Mouse (Mus musculus): Measurements from ENCODE around the gene Slc37a1. TPM values are rescaled to one million over a fixed set of nuclear protein-coding genes. Genes with fewer than 3 reads are reported as not detected.
"Not testable (repeated sequence)": the region's sequence is repeated elsewhere in the genome, so short reads cannot be mapped to it uniquely, and the experiment has no call there.

Gene Slc37a1
- polyA plus RNA-seq, 3 experiments from 2014 or later: 19.0 to 39.4 (median 23.5) TPM

GRCm38 (mm10) chr17:31269761-31270160 lies 16.8 kb upstream of the Slc37a1 start:
- no peak for ATAC-seq

GRCm38 (mm10) chr17:31270246-31270645 lies 16.3 kb upstream of the Slc37a1 start:
- no peak for ATAC-seq

GRCm38 (mm10) chr17:31270736-31271135 lies 15.9 kb upstream of the Slc37a1 start:
- not testable (repeated sequence) for ATAC-seq

DNA sequence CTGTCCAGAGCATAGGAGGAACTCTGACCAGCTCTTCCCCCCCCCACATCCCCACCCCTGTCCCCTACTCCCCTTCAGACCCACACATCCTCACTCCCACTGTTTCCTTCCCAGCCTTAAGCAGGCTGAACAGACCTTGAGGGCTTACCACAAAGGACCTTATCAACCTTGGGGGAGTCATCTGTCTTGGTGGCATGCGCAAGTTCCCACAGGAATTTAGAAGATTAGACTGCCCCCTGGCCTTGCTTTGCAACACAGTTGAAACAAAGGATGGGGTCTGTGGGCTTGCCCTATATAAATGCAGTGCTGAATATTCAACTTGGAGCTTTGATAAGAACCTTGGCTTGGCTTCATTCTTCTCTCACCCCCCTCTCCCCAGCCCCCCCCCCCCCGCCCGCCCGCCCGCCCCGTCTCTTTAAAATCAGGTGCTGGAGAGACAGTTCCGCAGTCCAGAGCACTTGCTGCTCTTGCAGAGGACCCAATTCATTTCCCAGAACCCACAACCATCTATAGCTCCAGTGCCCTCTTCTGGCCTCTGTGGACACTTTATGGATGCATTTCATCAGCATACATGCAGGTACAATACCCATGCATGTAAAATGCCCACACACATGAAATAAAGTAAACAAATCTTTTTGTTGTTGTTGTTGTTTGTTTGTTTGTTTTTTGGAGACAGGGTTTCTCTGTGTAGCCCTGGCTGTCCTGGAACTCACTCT lies 15.3 kb upstream of the Slc37a1 start:
- ATAC-seq: no peak

- ATAC-seq: no peak
Observed at GRCm38 (mm10) chr17:31272416-31273165, 14.0 kb upstream of the Slc37a1 start.

GRCm38 (mm10) chr17:31273631-31274030 lies 13.0 kb upstream of the Slc37a1 start:
- no peak for ATAC-seq

DNA sequence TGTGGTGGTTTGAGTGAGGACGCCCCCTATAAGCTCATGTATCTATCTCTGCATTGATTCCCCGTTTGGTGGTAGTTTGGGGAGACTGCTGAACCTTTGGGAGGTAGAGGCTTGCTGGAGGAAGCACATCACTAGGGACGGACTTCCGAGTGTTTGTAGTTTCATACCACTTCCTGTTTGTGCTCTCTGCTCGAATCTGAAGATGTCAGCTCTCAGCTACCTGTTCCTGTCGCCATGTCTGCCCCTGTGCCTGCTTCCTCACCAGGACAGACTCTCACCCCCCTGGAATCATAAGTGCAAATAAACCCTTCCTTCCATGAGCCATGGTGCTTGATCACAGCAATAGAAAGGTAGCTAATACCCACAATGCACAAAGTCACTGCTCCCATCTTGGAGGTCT lies 11.4 kb upstream of the Slc37a1 start:
- no peak for ATAC-seq

- ATAC-seq: no peak
Observed at GRCm38 (mm10) chr17:31276207-31276921, 10.2 kb upstream of the Slc37a1 start.

- peak; percentile 95 for ATAC-seq
Observed at GRCm38 (mm10) chr17:31276922-31277918, 9.4 kb upstream of the Slc37a1 start, which contains the start of gene Rsph1. Gene Rsph1, minus strand, starts transcription at chr17:31277383.

DNA sequence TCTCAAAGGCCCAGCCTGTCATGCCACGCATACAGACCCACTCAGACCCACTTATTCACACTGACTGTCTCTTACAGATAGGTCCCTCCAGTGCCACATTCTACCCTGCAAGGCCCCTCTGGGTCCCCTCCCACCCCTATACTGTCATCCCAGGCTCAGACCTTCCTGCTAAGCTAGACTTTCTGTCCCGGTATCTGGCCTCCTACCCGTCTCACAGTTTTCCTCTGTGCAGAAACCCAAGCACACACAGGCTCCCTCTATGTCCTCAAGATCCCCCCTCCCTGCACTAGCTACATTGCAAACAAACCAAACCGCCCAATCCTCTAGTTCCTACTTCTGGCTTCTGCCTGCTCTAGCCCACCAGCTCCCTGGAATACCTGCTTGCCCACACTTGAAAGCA lies 8.7 kb upstream of the Slc37a1 start:
- ATAC-seq: no peak

DNA sequence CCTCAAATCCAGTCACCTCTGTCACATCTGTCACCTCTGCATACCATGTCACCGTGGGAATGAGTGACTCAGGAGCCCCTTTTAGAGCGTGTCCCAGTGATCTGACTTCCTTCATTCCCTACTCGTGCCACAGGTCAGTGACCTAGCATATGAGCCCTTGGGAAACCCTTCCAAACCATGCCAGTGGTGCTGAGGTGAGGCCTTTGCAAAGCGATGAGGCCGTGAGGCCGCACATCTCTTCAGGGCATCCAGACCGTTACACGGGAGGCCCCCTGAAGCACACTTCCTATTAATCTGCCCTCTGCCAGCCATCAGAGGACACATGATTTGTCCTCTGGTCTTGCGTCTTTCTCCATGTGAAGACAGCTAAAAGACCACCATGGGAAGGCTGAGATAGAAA lies 7.1 kb upstream of the Slc37a1 start:
- no peak for ATAC-seq

GRCm38 (mm10) chr17:31280269-31280668 lies 6.3 kb upstream of the Slc37a1 start:
- ATAC-seq: no peak

DNA sequence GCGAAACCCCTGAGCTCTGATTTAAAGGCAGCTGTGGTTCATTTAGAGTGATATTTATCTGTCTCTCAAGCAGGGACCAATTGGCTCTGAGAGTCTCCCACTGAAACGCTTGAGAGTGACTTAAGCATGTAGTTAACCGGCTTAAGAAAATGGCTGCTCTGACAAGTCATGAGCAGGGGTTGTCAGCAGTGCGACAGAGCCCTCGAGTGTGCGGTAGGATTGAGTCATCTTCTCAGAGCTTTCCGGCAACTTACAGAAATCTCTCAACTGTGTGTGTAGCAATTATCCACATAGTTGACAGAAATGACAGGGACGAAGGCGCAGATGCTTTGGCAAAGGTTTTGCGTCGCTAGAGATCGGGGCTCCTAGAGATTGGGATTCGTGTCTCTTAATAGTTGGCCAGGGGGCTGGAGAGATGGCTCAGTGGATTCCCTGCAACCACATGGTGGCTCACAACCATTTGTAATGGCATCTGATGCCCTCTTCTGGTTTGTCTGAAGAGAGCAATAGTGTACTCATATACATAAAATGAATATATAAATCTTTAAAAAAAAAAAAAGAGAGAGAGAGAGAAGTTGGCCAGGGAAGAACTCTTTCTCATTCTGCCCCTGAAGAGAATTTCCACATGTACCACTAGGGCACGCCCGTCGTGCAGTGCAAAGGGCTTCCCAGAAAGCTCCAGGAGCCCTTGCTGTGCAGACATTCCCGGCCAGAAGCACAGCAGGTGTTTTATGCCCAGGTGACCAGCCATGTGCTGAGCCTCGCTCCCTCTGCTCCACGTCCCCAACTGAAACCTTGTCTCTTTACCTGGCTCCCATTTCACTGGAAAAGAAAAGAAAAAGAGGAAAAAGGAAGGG lies 4.5 kb upstream of the Slc37a1 start:
- ATAC-seq: no peak

GRCm38 (mm10) chr17:31282687-31283053 lies 3.9 kb upstream of the Slc37a1 start:
- no peak for ATAC-seq

- ATAC-seq: no peak
Observed at GRCm38 (mm10) chr17:31285867-31286266, 725 bp upstream of the Slc37a1 start.

DNA sequence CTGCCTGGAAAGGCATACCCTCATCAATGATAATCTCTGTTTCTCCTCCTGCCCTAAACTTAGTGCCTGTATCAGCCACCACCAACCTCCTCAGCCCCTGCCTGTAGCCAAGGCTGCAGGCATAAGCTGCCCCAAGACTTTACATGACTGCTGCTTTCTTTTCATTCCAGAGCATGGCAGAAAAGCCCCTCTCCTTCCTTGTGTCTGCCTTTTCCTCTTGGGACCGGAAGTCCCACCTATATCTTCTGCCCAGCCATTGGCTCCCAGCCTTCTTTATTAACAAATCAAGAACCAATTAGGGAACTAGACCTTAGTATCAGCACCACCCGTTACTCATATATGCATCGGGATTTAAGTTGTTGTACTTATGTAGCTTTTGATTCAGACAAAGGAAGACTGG lies 624 bp downstream of the Slc37a1 start:
- no peak for ATAC-seq

DNA sequence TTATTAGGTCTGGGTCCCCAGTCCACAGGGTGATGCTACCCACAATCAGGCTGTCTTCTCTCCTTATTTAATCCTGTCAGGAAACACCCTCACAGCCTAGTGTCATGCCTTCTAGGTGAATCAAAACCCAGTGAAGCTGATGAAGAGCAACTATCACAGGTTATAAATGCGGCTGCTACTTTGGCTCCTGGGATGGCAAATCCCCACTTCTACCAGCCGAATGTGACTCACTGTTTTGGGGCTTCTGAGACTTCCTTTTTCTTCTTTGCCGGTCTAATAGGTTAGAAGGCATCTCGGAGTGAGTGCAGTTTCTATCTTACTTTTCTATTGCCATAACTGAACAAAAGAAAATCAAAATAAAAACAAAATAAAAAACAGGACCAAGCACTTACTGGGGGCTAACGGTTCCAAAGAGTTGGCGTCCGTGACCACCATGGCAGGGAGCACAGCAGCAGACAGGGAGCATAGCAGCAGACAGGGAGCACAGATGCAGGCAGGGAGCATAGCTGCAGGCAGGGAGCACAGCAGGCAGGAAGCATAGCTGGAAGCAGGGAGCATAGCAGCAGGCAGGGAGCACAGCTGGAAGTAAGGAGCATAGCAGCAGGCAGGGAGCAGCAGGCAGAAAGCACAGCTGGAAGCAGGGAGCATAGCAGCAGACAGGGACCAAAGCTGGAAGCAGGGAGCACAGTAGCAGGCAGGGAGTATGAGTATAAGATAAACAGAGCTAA lies 2.6 kb downstream of the Slc37a1 start:
- ATAC-seq: no peak

- ATAC-seq: no peak
Observed at GRCm38 (mm10) chr17:31290311-31290710, 3.7 kb downstream of the Slc37a1 start.

DNA sequence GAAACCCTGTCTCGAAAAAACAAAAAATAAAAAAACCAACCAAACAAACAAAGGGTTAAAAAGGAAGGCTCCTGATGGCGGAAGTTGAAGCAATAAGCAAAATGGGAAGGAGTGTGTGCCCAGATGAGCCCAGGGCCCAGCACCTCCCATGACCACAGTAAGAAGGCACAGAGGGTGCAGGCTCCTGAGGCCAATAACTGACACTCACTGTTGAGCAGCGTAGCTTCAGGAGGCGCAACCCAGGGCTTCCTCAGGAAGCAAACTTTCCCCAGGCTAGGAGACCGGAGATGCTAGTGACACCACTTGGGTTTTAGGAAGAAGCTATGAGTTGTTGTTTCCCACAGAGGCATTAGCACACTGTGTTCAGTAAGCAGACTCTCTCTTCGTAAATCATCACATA lies 4.3 kb downstream of the Slc37a1 start:
- ATAC-seq: no peak
